Comparison of ENCODE assay signal across 8 mouse cellular contexts in the genomic region with DNA sequence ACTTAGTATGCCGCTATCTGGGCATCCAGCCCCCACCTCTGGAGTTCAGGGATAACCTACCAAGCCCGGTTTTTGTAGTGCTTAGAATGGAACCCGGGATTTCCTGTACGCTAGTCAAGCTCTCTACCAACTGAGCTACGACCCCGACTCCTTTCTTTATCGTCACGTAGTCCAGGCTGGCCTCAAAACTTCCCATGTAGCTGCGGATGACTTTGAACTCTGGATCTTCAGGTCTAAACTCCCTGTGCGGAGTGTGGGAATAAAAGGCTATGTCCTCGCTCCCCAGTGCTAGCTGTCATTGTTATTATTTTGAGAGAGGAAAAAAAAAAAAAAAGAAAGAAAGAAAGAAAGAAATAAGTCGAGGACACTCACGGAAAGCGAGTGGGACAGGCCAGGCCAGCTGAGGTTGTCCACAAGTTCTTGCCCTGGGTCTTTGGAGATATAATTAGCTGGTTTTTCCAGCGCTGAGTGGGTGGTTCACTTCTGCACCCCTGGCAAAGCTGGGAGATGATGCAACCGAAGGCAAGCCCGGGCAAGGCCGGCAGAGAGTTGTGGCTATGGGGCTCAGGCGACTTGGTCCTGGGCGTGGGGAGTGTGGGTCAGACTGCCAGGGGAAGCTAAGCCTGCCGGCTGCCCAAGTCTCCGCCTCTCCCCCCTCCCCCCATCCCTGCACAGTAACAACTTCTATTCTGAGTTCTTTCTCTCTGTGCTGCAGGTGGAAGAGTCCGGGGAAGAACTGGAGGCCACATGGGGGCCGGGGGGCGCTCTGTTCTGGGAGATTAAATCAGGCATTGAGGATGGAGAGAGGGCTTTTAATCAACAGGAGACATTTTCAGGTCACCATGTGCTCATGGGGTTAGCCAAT. TPM values are rescaled to one million over a fixed set of nuclear protein-coding genes. Genes with fewer than 3 reads are reported as not detected.
DNase-seq lines count a peak whose midpoint lies in the region; ATAC-seq and TF ChIP-seq lines count a peak whose summit lies in the region.

No protein-coding gene starts in this region.

- H3K27ac ChIP-seq in left cerebral cortex, adult 2 months = peak overlapping the region; percentile 65
- no peak overlapping the region for H3K27ac ChIP-seq in forebrain, embryonic 14.5 days (ENCODE audit: low read depth, low read length)
- H3K27ac ChIP-seq in midbrain, embryonic 16.5 days (ENCODE audit: low read length) = no peak overlapping the region

- DNase-seq in left cerebral cortex, adult 2 months (ENCODE audit: extremely low spot score in 1 of 2, low spot score in 2 of 2) = peak in 1 of 2 experiments; percentile 31
- no peak for DNase-seq in left cerebral cortex, adult 8-10 months (ENCODE audit: low spot score in 2 of 2)
- DNase-seq in adrenal gland, adult 2 months = peak; percentile 88
- DNase-seq in forebrain, embryonic 14.5 days (ENCODE audit: low spot score) = peak; percentile 16
- peak; percentile 51 for DNase-seq in liver
- no peak for DNase-seq in spleen, postnatal 14 days (ENCODE audit: low spot score in 2 of 2)

- no peak for ATAC-seq in forebrain, embryonic 14.5 days
- peak; percentile 44 to 47 for ATAC-seq in hematopoietic stem cell, adult 5-6 weeks (replicated peaks in 1 of 2; ENCODE audit: insufficient read depth in 1 of 2, low FRiP score in 2 of 2, low TSS enrichment in 1 of 2, low read depth in 1 of 2, poor library complexity in 2 of 2, severe bottlenecking in 2 of 2)
- no peak for ATAC-seq in midbrain, embryonic 16.5 days

- peaks cover 10% of the 10 kb centered on the region; the same call in 1 of the 2 replicates for H3K4me1 ChIP-seq in forebrain, embryonic 14.5 days (ENCODE audit: control insufficient read depth, insufficient read depth, low read length)
- H3K4me1 ChIP-seq in midbrain, embryonic 16.5 days (ENCODE audit: control insufficient read depth, insufficient read depth, low read length) = peaks cover 18% of the 10 kb centered on the region

- peak overlapping the region; percentile 35 for H3K4me2 ChIP-seq in forebrain, embryonic 14.5 days (ENCODE audit: low read length)
- peak overlapping the region; percentile 47 for H3K4me2 ChIP-seq in midbrain, embryonic 16.5 days (ENCODE audit: low read length)

- TF ChIP-seq CTCF in left cerebral cortex, adult 2 months (IDR thresholded peaks at IDR 0.05) = no peak

- no peak overlapping the region for H3K9ac ChIP-seq in forebrain, embryonic 14.5 days (ENCODE audit: low read length)
- H3K9ac ChIP-seq in midbrain, embryonic 16.5 days (ENCODE audit: low read depth, low read length) = peak overlapping the region; percentile 16; the same call in 1 of the 2 replicates

- WGBS in forebrain, embryonic 14.5 days = 4% methylated on average over 25 of the region's 25 CpGs
- WGBS in midbrain, embryonic 16.5 days = 5% methylated on average over 25 of the region's 25 CpGs

- H3K36me3 ChIP-seq in forebrain, embryonic 14.5 days (ENCODE audit: control insufficient read depth, insufficient read depth, low read length) = no peaks in the 10 kb centered on the region
- no peaks in the 10 kb centered on the region for H3K36me3 ChIP-seq in midbrain, embryonic 16.5 days (ENCODE audit: control insufficient read depth, insufficient read depth, low read length)

- intact Hi-C loops in left cerebral cortex, adult 2 months (cut with DNase I) = loop anchor here (1.0 kb wide), 1 partner anchor 17 kb away; no protein-coding TSS in a partner anchor

- H3K4me3 ChIP-seq in left cerebral cortex, adult 2 months = peak overlapping the region; percentile 33
- H3K4me3 ChIP-seq in forebrain, embryonic 14.5 days (ENCODE audit: low read depth, low read length) = peak overlapping the region; percentile 8; the same call in 1 of the 2 replicates
- peak overlapping the region; percentile 14; the same call in 1 of the 2 replicates for H3K4me3 ChIP-seq in midbrain, embryonic 16.5 days (ENCODE audit: low read depth, low read length)

- H3K9me3 ChIP-seq in forebrain, embryonic 14.5 days (replicated peaks; ENCODE audit: control insufficient read depth, low read length) = no peaks in the 10 kb centered on the region
- H3K9me3 ChIP-seq in midbrain, embryonic 16.5 days (replicated peaks; ENCODE audit: control insufficient read depth, low read length, poor library complexity, severe bottlenecking) = no peaks in the 10 kb centered on the region

- H3K27me3 ChIP-seq in forebrain, embryonic 14.5 days (replicated peaks; ENCODE audit: control insufficient read depth, insufficient read depth, low read length) = peaks cover 12% of the 10 kb centered on the region; the same call in 1 of the 2 replicates
- no peaks in the 10 kb centered on the region; the same call in 1 of the 2 replicates for H3K27me3 ChIP-seq in midbrain, embryonic 16.5 days (ENCODE audit: control insufficient read depth, insufficient read depth, low read depth, low read length)

RNA-seq across cellular contexts. Expression of a gene that starts 12.0 kb away (rescaled TPM):
- total RNA-seq in left cerebral cortex, adult 2 months (2021) = 10 to 100 TPM; 40.6 to 64.4 TPM
- total RNA-seq in left cerebral cortex, adult 8-10 months (2022) = 10 to 100 TPM; 18.9 to 27.0 (median 19.5) TPM
- total RNA-seq in adrenal gland, adult 2 months (2021) = 100 to 1,000 TPM in 1 of 2 experiments, 10 to 100 TPM in 1; 36.4 to 108 TPM
- polyA plus RNA-seq in adrenal gland, adult 2 months (2012; rRNA removed) = 32.2 and 33.7 TPM in 2 replicates
- 41.0 and 43.3 TPM in 2 replicates for polyA plus RNA-seq in forebrain, embryonic 14.5 days (2014; fragmentation: Nextera tagmentation; extraction: Ambion mirVana)
- 7.1 and 9.0 TPM in 2 replicates for total RNA-seq in hematopoietic stem cell, adult 5-6 weeks (2017)
- polyA plus RNA-seq in midbrain, embryonic 16.5 days (2015; fragmentation: Nextera tagmentation; extraction: Ambion mirVana) = 115 and 148 TPM in 2 replicates

RNA-seq across cellular contexts. Expression of a gene that starts 35.2 kb away (rescaled TPM):
- total RNA-seq in left cerebral cortex, adult 2 months (2021) = under 1 TPM in 1 of 2 experiments, not detected in 1; 0.32 TPM
- total RNA-seq in left cerebral cortex, adult 8-10 months (2022) = under 1 TPM in 1 of 4 experiments, not detected in 3; 0.14 TPM
- total RNA-seq in adrenal gland, adult 2 months (2021) = under 1 TPM; 0.14 to 0.62 TPM
- 0.30 and 0.31 TPM in 2 replicates for polyA plus RNA-seq in adrenal gland, adult 2 months (2012; rRNA removed)
- polyA plus RNA-seq in forebrain, embryonic 14.5 days (2014; fragmentation: Nextera tagmentation; extraction: Ambion mirVana) = not detected in 2 replicates
- 27.8 and 58.2 TPM in 2 replicates for total RNA-seq in hematopoietic stem cell, adult 5-6 weeks (2017)
- 0.08 and 0.17 TPM in 2 replicates for polyA plus RNA-seq in midbrain, embryonic 16.5 days (2015; fragmentation: Nextera tagmentation; extraction: Ambion mirVana)

RNA-seq across cellular contexts. Expression of a gene that starts 46.3 kb away (rescaled TPM):
- total RNA-seq in left cerebral cortex, adult 2 months (2021) = 100 to 1,000 TPM; 113 to 114 TPM
- 100 to 1,000 TPM; 101 to 142 (median 115) TPM for total RNA-seq in left cerebral cortex, adult 8-10 months (2022)
- 100 to 1,000 TPM in 1 of 2 experiments, 10 to 100 TPM in 1; 94.0 to 149 TPM for total RNA-seq in adrenal gland, adult 2 months (2021)
- polyA plus RNA-seq in adrenal gland, adult 2 months (2012; rRNA removed) = 161 and 183 TPM in 2 replicates
- 712 and 729 TPM in 2 replicates for polyA plus RNA-seq in forebrain, embryonic 14.5 days (2014; fragmentation: Nextera tagmentation; extraction: Ambion mirVana)
- 716 and 982 TPM in 2 replicates for total RNA-seq in hematopoietic stem cell, adult 5-6 weeks (2017)
- 425 and 475 TPM in 2 replicates for polyA plus RNA-seq in midbrain, embryonic 16.5 days (2015; fragmentation: Nextera tagmentation; extraction: Ambion mirVana)

Comparison
In these comparisons a context has a peak if more than half of its experiments do, and no peak if none do; other contexts are left out.
1. DNase-seq: peak in adrenal gland, adult 2 months (single experiment), forebrain, embryonic 14.5 days (single experiment) and liver (single experiment); none in left cerebral cortex, adult 8-10 months (0 of 2) and spleen, postnatal 14 days (0 of 2).
2. ATAC-seq: peak in hematopoietic stem cell, adult 5-6 weeks (2 of 2); none in forebrain, embryonic 14.5 days (single experiment) and midbrain, embryonic 16.5 days (single experiment).
3. RNA of a gene that starts 35.2 kb away (total RNA-seq): 27.8 to 58.2 TPM in hematopoietic stem cell, adult 5-6 weeks; 0.14 to 0.62 TPM in adrenal gland, adult 2 months, 0.32 TPM in left cerebral cortex, adult 2 months and 0.14 TPM in left cerebral cortex, adult 8-10 months; every median in the first group is over 10 times any median in the second.
4. Peak in every context shown above with its lines, with median percentiles within 50 percentile points of each other: H3K4me3 ChIP-seq.